Mouse (Mus musculus) heart, adult 8-10 months (tissue): Measurements from ENCODE around the gene Itpkb. TPM values are rescaled to one million over a fixed set of nuclear protein-coding genes. Genes with fewer than 3 reads are reported as not detected.

Experiments used
- DNase-seq: peaks from one replicate; pipeline ENCODE4 v3.0.0; 2022; ENCODE audit warnings: low spot score
- total RNA-seq, 4 experiments: library from RNA; stranded (reverse); gene quantifications; 2 replicates each; pipeline ENCODE4 v1.2.4; 2022

Gene Itpkb
- total RNA-seq, 4 experiments from 2014 or later: 40.9 to 59.4 (median 57.3) TPM

DNA sequence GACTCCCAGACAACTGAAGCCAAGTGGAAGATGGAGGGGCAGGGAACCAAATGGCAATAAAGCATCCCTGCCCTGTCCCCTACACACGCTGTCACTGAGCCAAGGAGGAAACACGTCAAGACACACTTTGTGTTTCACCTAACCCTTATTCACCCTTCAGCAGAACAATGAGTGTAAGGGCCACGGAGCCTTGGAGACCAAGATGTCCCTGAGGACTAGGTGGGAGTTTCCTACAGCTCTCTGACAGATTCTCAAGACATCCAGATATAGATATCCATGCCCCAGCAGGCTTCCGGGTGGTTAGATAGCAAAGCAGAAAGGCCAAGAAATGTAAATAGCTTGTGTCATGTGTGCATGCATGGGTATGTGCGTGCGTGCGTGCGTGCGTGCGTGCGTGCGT lies 63.6 kb downstream of the Itpkb start:
- DNase-seq: peak; percentile 84

DNA sequence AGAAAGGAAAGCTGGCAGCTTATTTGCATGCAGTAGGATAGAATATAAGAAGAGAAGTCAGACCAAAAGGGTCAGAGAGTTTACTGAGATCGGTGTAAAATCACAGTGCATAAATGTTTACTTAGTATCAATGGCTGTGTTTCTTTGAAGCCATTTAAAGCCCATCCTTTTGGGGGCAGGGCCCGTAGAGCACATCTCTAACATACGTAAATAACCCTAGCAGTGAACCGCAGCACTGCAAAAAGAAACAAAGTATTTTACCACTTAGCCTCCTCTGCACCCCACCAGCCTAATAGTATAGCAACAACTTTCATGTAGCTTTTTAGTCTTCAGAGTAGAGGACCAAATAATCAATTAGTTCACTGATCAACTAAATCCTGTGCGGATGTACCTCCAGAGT lies 67.4 kb downstream of the Itpkb start:
- no peak for DNase-seq

DNA sequence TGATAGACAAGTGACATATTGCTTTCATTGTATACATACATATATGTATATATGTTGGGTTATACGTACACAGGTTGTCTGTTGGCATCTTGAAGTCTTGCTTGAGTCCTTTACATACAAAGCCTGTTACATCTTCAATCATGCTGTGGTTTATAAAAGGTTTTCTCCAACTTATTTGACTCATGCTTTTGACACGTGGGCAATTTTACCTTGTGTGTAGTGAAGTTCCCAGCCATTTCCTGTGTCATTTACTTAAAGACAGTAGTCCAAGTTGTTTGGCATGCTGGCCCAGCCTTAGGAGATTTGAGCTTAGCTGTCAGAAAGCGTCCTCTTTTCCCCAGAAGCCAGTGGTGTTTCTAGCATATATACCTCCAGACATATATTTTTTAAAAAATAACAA lies 68.2 kb downstream of the Itpkb start:
- no peak for DNase-seq

DNA sequence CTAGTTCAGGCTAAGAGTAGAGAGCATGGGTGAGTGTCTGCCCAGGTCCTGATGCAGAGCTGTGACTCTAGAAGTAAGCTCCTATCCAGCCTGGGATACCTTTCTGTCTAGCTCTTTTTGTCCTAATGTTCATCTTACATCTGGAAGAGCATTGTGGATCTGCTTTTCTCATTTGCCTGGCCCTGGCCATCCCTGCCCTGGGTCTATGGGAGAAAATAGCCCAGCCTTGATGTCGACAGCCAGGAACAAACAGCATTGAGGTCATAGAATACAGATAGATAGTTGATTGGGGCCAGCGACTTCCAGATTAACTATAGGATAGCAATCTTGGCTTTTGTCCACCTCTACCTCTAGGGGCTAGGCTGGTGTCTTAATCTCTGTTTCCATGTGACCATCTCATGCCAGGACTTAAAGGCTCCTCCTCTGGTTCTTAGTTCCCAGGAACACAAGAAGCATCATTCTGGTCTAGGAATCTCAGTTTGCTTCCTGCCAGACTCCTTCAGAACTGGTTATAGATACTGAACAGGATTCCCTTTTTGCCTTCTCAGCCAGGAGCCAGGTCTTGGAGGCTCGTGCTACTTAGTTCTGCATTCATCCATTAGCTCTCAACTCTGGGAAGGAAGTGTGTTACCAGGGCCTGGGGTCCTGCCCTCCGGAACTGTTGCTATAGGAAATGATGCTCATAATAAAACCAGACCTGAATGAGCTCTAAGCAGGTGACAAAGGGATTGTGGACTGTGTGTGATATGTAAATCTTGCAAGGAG lies 70.6 kb downstream of the Itpkb start:
- DNase-seq: no peak

DNA sequence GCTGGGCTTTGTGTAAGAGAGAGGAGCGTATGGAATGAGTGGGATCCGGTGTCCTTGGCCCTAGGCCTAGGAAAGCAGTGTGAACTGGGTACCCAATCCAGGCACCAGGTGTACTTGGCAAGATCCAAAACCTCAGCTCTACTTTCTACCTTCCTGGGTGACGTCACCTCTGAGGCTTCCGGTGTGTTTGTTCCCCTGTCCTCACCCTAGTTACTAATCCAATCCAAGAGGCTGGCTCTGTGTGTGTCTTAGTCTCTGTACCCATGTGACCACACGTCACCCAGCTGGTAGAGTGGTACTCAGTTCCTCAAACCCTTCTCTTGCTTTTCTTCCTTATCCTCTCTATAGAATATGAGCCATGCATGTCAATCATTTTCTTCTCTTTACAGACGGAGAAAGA lies 71.4 kb downstream of the Itpkb start:
- DNase-seq: no peak

DNA sequence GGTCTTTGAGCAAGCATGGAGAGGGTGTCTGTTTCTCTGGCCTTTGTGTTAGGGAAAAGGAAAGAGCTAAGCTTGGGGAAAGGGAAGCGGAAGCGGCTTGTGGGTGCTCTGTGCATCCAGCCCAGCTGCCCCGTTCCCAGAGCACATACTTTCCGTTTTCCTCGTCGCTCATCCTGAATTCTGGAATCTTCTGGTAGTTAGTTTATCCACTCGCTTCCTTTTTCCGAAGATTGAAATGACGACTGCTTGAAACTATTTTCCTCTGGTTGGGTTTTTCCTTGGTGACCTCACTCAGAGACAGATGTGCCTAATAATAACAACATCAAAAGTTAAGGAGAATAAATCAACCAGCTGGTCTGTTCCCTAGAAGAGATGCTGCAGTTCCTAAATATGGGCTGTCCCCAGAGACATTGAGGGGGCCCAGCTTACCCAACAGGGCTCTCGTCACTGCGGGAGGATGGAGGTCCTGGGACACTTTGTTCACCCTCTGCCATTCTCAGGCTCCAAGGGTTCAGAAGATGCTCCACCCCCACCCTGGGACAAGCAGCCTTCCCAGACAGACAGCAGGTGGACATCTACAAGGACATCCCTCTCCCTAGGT lies 72.3 kb downstream of the Itpkb start:
- DNase-seq: no peak

DNA sequence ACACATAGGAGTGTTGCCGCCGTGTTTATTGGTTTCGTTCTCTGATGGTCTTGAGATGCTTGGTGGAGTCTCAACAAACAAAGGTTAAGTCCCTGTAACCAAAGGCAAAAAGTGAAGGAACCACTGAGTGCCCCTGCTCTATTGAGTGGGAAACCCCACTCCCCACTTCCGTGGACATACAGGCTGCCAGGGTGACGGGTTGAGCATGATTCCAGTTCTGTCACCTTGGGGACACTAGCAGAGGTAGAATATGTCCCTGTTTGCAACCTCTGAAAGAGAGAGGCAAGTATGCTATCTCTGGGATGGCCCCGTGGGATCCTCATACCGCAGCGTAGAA lies 73.0 kb downstream of the Itpkb start:
- no peak for DNase-seq

DNA sequence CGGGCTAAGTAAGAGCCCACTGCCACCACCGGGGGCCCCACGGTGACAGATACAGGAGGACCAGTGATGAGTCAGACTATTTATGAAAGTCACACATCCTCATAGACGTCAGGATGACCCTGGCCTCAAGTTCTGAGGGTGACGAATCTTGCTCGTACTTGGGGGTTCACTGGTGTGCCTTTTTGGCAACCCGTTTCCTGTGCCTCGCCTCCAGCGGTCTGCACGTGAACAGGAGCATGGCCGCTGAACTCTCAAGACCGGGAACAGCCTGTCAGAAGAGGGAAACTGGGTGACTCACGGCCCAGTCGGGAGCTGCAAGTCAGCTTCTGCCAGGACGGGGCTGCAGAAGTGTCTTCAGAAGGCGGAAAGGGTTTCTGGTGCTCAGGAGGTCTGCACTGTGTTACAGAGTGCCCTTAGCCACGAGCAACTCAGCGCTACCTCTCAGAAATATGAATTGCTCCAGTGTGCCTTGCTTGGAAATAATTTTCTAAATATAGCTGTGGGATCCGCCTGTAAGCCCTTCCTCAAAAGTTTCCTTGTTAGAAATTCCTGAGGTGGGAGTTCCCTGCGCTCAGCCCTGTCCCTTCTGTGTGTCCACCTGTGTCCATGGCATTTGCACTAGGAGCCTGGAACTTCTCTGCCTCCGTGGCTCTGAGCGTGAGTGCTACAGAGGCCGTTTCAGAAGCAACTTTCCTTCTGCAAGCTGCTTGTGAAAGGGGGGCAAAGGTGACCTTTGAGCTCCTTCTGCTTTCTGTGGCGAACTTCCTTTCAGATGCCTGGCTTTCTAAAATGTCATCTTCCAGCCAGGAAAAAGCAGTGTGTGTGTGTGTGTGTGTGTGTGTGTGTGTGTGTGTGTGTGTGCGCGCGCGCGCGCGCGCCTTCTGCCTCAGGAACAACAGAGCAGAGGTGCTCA lies 73.7 kb downstream of the Itpkb start:
- no peak for DNase-seq

DNA sequence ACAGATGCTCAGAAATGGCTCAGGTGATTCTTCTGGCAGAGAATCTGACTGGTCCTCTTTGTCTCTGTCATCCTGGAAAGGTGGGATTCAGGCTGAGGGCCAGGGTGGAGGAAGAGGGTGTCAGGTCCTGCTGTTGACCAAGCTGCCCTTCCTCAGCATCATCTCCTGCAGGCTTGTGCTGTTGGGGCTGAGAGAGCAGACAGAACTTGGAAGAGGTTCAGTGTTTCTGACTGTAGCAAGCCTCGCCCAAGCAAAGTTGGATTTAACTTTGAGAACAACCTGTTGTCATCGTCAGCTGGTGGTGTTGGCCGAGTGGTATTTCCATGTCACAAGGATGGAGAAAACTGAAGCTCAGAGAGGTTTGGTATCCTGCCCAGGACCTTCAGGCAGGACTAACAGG lies 74.4 kb downstream of the Itpkb start:
- no peak for DNase-seq

DNA sequence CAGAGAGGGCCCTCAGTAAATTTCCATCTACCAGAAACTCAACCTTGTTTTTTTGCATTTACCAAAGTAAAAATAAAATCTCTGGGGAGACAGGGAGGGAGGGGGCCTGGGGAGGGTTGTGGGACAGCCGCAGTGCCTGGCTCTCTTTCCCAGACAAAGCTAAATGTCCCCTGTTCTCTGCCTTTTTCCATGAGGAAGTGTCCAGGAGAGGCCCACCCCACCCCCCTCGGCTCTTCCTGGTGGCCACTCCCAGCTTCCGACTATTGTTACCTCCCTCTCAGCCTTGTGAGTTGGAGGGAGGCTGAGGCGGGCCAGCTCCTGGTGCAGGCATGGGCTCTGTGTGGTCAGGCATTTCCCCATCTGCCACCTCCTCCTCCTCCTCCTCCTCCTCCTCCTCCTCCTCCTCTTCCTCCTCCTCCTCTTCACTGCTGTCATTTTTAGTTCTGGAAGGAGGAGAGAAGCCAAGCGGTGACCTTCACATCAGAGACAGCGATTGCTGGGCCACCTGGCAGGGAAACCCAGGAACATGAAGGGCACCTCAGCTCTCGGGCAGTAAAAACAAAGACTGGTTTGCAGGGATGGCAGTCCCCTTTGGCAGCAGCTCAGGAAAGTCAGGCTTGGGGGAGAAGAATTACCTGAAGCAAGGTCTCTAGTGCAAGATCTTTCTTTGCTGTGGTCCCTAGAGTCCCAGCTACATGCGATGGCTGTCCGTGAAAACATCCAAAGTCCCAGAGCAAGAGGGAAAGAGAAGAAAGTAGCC lies 75.5 kb downstream of the Itpkb start:
- DNase-seq: peak; percentile 81

DNA sequence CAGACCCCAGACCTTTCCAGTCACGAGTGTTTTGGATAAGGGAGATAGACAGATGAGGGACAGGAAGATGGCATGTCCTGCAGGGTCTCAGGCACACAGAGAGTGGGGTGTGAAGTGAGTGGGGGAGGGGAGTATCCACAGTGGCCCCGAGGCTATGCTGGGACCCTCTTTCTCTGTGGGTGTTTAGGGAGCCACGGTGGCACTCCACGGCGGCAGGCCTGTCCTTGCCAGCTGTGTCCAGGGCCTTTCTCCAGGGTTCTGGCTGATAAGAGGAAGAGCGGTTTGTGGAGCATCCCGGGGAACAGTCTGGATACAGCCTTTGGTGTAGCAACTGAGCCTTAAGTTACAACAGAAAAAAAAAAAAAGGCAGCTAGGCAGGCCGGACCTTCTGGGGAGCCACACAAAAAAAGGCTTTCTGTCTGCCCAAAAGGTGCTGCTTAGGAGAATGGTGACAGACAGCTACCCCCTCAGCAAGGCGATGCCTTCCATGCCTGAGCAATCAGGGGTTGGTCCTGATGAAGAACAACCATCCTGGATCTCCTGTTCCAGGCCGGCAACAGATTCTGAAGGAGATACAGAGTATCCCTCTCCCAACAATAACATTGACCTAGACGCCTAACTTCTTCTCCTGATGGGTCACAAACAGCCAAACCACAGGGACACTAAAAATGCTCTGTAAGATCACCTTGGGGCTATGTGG lies 76.2 kb downstream of the Itpkb start:
- no peak for DNase-seq

DNA sequence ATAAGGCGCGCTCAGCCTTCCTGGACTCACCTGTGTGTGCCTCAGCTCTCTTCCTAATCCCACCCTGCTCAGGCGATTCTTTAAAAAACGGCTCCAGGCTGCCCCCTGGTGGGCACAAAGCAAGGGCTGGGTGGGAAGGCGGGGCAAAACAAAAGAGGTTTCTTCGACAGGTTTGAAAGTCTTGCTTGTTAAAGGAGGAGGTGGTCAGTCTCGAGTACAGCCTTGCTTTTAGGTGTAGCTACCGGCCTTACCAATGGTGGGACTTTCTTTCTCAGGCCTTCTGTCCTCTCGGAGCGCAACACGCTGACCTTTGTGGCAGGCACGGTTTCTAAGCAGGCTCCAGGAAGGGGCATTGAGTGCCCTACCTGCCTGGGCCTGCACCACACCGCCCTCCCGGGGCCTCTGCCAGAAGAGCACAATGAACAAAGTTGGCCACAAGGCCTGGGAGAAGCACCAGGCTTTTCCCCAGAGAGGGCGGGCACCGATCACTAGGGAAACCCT lies 76.9 kb downstream of the Itpkb start:
- no peak for DNase-seq

DNA sequence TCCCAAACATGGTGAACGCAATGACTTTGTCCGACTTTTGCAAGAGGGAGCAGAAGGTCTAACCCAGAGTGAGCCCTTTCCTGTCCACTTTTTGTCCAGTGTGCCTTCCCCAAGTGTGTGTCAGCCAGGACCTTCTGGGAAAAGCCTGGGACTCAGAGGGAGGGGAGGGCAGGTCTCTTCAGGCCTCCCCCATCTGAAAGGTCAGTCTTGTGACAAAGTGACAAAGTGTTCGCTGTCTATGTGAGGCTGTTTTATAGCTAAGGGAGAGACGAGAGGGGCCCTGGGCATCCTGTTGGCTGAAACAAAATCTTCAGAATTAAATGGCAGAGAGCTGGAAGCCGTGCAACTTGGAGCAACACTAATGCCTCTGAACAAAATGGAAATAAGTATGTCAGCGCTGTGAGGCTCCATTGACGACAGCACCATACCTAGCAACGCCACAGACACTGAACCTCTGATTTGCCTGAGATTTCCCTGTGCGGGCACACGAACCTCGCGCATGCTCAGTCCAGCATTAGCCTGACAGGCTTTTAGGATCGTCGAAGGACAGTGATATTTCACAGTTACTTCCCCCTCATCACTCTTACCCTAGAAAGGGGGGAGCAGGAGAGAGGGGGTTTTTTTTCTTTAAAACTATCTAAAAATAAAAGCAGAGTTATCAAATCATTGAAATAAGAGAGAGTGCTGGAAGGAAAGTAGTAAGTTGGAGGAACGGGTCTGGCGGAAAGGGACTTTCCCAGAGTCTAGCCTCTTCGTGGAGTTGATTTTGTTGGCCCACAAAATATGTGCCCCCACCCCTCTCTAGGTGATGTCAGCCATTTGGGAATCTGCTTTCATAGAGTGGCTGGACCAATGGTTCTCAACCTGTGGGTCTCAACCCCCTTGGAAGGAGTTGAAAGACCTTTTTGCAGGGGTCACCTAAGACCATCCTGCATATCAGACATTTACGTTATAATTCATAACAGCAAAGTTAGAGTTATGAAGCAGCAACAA lies 77.7 kb downstream of the Itpkb start:
- DNase-seq: no peak

DNA sequence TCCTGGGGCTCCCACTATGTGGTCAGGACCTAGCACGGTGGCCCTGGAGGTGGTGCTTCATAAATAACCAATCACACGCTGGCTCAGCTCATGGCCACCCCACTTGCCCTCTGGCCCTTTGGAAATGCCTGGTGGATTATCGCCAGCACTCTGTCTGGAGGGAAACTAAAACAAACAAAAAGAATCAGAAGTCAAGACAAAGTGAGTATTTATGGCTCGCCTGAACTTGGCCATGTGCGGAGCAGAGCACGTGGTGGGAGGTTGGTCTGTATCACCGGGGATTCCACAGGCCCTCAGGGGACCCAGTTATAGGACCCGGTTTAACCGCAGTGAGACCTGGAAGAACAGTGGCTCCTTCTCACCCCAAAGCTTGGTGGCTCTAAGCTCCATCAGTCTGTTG lies 78.5 kb downstream of the Itpkb start:
- no peak for DNase-seq

DNA sequence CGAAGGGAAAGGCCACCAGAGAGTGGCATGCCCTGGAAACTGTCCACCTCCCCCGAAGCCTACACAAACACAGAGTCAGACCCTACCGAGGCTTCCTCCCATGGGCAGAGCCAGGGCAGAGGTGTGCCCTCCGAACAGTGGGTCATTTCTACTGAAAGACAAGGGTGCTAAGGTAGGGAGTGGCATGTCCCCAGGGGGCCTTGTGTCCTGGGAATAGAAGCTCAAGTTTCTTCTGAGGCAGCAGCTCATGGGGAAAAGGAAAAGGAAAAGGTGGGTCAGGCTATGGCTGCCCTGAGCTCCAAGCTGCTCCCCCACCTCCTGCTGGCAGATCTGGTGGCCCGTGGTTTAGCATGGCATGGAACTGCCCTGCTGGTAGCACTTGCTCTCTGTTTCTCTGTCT lies 79.5 kb downstream of the Itpkb start:
- no peak for DNase-seq

DNA sequence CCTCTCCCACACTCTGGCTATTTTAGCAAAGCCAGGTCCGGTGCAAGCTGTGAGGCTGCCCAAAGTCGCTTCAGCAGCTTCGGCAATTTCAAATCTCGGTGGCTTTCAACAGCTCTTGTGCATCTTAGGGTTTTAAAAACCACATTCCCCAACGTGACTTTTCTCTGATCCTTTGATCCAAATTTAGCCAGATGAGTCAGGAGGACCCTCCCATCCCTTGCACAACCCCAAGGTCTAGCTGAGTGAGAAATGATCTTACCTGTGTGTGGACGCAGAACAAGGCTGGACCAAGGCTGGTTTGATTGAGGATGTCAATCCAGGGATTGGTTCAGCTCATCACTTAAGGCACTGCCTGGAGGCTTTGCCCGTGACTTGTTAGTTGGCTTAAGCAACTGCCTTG lies 80.0 kb downstream of the Itpkb start:
- DNase-seq: no peak

DNA sequence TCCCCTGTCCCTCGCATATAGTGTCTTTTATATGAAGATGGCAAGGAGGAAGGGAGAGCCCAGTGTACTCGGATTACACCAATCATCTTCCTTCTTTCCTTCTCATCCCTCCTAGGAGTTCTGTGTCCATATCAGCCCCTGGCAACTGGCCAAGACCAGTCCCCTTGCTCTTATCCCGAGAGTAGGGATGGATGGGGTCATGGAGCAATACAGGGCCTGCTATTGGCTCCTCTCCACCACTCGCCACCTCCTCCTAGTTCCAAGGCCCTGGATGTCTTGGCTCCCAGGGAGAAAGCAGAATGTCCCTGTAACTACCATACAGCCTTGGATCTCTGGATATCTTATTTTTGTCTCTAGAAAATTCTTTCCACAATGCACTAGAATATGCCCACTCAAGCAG lies 84.8 kb downstream of the Itpkb start:
- DNase-seq: no peak

DNA sequence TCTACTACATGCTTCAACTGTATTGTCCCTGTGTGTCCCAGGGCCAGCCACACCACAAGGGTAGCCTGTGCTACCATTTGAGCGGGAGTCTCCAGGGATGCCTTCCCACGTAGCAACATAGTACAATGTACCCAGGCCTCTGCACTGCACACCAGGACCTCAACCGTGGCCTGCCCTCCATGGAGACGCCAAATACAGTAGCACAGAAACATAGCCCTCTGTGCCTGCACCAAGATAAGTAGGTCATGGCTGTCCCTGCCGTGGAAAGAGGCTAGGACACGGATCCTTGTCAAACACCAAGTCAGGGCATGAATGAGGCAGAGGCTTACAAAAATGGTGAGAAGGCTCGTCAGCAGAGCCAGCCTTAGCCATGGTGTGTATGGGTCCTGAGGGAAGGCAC lies 85.6 kb downstream of the Itpkb start:
- no peak for DNase-seq

DNA sequence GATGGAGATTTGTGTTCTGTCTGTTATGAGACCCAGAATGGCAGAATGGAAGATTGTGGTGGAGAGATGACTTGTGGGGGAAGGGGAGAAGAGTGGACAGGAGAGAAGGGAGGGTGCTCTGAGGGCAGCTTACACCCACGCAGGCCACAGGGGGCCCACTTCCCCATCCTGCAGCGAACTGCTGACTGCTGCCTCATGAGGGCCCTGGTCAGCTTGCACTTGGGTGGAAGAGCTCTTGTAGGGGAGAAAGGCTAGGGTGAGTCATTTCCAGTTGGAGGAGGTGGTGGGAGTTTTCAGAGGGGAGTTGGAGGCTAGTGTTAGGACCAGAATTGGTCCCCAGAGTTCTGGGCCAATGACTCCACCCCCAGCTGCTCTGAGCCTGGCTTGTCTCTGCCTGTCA lies 86.8 kb downstream of the Itpkb start:
- no peak for DNase-seq

DNA sequence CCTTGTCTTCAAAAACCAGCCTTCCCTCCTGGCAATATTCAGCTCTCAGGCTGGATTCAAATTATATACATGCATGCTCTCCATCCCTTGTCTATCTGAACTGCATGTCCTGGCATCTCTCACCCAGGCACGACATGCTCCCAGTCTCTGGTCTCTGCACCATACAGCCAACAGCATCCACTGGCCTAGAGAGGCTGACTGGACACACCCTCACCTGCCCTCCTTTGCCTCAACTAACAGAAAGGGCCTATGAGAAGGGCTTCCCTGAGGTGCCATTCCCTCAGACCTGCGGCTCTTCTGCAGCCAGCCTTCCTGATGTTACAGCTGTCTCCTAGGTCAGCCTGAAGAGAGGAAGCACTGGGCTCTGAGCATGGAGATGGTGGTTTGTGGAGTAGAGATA lies 88.8 kb downstream of the Itpkb start:
- no peak for DNase-seq
